Mouse (Mus musculus) heart, adult 8-10 months (tissue): ENCODE results near the gene Lgmn. TPM values are rescaled to one million over a fixed set of nuclear protein-coding genes. Genes with fewer than 3 reads are reported as not detected.
A peak's percentile ranks its signal among the peaks of the same experiment; 100 is the strongest.

ENCODE experiments used
- DNase-seq: peaks from one replicate; pipeline ENCODE4 v3.0.0; 2022; ENCODE audit warnings: low spot score
- total RNA-seq, 4 experiments: library from RNA; stranded (reverse); gene quantifications; 2 replicates each; pipeline ENCODE4 v1.2.4; 2022

Gene Lgmn
- total RNA-seq, 4 experiments from 2014 or later = 53.7 to 64.8 (median 60.5) TPM

GRCm38 (mm10) chr12:102350997-102351396 is 88.6 kb downstream of the Lgmn start:
- no peak for DNase-seq

GRCm38 (mm10) chr12:102348447-102348846 is 91.2 kb downstream of the Lgmn start:
- DNase-seq = no peak

- peak; percentile 69 for DNase-seq
Measured at GRCm38 (mm10) chr12:102346507-102346906, 93.1 kb downstream of the Lgmn start.

GRCm38 (mm10) chr12:102345031-102345815 is 94.4 kb downstream of the Lgmn start:
- no peak for DNase-seq

Other genes with a start within 250 kb of the Lgmn start
- 10 to 100 TPM; 12.2 to 18.8 (median 17.0) TPM for gene Rin3, start 156.8 kb downstream of the Lgmn start, total RNA-seq
- 10 to 100 TPM; 25.9 to 27.9 (median 27.3) TPM for gene Golga5, start 29.3 kb upstream of the Lgmn start, total RNA-seq
- under 1 TPM in 2 of 4 experiments, not detected in 2; 0.14 TPM for gene Chga, start 115.2 kb upstream of the Lgmn start, total RNA-seq